Mouse (Mus musculus) urinary bladder, postnatal 25 days (tissue): ENCODE results near the gene Grin1.
"Not testable (repeated sequence)": the region's sequence is repeated elsewhere in the genome, so short reads cannot be mapped to it uniquely, and the experiment has no call there.

ENCODE experiments used
- DNase-seq: peaks from one replicate; pipeline ENCODE4 v3.0.0; 2022; ENCODE audit warnings: low spot score

The Grin1 gene

DNA sequence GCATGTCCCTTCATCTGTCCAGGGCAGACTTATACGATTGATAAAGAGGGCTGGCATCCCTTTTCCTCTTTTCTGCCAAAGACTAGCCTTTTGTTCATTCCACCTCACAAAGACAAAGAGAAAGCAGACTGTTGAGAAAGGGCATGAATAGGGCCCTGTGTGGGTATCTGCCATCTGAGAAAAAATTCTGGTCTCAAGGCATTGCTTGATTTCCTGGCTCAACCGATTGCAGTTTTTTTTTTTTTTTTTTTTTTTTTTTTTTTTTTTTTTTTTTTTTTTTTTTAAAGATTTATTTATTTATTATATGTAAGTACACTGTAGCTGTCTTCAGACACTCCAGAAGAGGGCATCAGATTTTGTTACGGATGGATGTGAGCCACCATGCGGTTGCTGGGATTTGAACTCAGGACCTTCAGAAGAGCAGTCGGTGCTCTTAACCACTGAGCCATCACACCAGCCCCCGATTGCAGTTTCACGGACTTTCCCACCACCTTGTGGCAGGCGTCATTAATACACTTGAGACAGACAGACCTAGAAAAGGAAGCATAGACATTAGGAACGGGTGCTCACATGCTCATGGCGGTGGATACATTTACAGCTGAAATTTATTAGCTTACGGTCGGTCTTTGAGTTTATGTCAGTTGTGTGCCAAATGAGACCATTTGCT lies 62.4 kb downstream of the Grin1 start:
- DNase-seq: not testable (repeated sequence)

DNA sequence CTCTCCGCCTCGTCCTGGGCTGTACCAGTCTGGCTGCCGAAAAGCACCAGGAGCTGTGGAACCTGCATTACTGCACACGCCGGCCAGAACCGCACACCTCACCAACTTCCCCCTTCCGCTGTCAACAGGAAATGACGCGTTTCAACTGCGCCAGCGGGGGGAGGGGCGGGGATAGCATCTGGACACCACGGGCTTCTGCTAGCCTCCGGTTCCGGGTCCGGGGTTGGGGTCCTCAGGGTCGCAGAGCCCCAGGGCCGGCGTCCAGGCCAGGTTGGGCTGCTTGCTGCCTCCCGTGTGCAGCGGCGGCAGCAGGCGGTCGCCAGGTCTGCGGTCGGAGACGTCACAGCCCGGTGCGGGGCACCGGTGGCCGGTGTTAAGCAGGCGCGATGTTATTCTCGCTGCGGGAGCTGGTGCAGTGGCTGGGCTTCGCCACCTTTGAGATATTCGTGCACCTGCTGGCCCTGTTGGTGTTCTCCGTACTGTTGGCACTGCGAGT lies 63.7 kb downstream of the Grin1 start, which contains the start of gene Tmem203:
Gene Tmem203 (plus strand): TSS at position 156 of the 496 bp plus-strand sequence.
- DNase-seq: peak; percentile 86

DNA sequence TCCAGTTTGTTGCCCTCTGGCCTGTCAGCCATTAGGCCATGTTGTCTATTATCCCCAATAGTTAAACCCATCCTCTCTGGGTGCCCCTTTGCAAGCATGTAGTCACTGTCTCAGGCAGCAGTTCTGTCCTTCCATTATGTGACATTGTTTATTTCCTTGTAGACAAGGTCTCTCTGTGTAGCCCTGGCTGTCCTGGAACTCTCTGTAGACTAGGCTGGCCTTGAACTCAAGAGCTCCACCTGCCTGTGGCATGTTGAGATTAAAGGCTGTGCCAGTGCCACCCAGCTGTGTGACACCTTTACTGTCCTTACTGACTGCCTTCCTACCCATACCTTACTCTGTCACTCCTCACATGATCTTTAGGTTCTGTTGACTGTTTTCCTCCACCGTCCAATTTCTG lies 66.7 kb downstream of the Grin1 start:
- no peak for DNase-seq

DNA sequence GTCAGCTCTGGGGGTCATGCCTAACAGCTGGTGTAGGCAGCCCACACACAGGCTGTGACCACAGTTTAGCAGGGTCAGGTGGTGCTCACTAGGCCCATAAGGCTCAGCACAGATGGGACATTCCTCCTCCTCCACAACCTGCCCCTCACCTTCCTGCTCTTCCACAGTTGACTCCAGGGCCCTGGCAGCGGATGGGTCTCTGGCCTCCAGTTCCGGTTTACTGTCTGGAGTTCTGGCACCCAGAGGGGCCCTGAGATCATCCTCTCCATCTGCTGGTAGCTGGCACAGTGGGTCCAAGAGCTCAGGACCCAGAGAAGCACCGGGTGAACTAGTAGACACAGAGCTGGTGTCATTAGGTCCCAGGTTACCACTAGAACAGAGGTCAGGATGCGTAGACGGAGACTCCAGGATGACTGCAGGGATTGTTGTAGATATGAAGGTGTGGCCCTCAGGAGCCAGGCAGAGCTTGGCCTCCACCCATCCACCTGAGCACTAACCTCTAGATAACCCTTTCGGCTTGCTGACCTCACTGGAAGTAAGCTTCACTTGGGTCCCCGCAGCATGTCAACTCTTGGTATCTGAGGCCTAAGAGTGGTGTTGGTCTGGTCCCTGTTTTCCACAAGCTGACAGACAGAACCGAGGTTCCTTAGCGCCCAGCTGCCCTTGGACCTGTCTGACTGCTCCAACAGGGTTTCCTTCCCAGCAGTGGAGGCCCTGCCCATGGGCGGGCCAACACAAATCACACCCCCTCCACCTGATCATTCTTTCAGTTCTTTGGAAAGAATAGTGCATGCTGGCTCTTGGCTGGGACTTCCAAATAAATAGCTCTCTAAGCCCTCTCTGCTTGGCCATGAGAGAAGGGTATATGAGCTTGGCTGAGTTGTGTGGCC lies 72.6 kb downstream of the Grin1 start, which contains the start of gene AL732309.1:
Gene AL732309.1 (minus strand): TSS at position 681 of the 890 bp plus-strand sequence.
- DNase-seq: peak; percentile 21

DNA sequence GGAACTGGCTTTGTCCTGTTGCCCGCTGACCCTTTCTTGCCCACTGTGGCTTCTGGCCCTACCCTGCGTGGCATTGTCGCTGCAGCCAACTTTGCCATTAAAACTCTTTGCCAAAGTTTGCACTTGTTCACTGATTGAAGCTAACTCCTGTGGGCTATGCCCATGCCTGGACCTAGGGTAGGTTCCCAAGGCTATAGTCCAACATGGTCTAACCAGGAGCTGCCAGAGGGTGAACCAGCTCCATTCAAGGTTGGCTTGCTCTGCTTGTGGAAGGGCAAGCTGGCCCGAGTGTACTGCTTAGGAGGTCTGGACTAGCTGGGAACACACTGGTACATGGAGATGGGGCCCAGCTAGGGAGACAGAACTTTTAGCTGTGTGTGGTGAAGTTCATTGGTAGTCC lies 74.8 kb downstream of the Grin1 start:
- no peak for DNase-seq

DNA sequence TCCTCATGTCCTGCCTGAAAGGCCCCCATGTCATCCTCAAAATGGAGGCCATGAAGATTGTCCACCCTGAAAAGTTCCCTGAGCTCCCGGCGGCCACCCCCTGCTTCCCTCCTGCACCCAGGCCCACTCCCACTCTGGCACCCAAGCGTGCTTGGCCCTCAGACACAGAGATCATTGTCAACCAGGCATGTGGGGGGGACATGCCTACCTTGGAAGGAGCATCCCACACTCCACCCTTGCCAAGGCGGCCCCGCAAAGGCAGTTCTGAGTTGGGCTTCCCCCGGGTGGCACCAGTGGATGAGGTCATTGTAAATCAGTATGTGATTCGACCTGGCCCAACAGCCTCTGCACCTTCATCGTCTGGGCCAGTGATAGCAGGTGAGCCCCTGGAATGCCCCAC lies 75.6 kb downstream of the Grin1 start:
- no peak for DNase-seq

DNA sequence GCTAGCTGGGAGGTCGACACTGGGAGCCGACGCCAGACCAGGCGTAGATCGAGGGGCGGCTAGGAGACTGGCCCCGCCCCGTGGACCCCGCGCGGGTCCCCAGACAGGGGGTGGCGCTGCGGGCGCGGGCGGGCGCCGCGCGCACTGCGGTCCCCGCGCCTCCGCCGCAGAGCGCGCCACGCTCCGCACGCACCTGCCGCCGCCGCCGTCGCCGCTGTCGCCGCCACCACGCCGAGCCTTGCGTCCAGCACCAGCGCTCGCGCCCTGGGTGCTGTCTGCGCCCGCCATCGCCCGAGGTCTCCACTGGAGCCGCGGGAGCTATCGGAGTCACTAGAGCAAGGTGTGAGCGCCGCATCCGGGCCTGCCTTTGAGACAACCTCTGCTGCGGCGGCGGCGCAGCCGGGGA lies 76.9 kb downstream of the Grin1 start, which contains the start of the genes Rnf208 and Cysrt1:
Gene Rnf208 (plus strand): TSS at position 155 of the 406 bp plus-strand sequence.
Gene Cysrt1 (minus strand): TSS at position 352 of the 406 bp plus-strand sequence.
- DNase-seq: no peak

DNA sequence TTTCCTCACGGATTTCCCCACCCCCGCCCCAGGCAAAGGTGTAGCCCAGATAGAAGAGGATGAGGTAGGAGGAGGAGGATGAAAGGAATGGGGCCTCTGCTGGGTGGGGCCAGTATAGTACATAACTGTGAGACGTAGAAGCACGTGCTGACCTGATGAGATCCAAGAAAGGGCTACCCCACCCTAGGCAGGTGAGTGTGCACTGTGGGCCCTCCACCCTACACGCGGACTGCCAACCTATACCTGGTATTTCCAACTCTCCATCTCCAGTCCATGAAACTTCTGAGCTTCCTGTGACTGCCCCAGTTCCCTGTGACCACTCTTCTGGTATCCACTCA lies 77.6 kb downstream of the Grin1 start:
- no peak for DNase-seq
